Mouse (Mus musculus) MEL (cell line): ENCODE data around the gene Ccdc80. TPM values are rescaled to one million over a fixed set of nuclear protein-coding genes. Genes with fewer than 3 reads are reported as not detected.

Experiments used
- DNase-seq: peaks from one replicate; pipeline ENCODE4 v3.0.0; 2011; ENCODE audit warnings: low read depth, low spot score
- H3K27ac ChIP-seq: 2 replicates; pipeline ENCODE4 v1.5.1; 2012; ENCODE audit warnings: low read depth, mild to moderate bottlenecking, control low read depth, low read length, moderate library complexity; ENCODE audit not compliant: control insufficient read depth
- H3K27me3 ChIP-seq, 2 experiments: fragments of 150-350 bp in 1 of 2; sonication (generic) in 1 of 2; 2 replicates each; pipeline ENCODE4 v1.6.1; 2012; ENCODE audit warnings: low read length in 2 of 2, mild to moderate bottlenecking in 2 of 2, improper control_type of control experiment in 1 of 2, moderate library complexity in 1 of 2; ENCODE audit not compliant: insufficient read depth in 2 of 2, control insufficient read depth in 1 of 2
- H3K36me3 ChIP-seq, 2 experiments: 2 replicates each; pipeline ENCODE4 v1.6.1; 2012 to 2014; ENCODE audit warnings: low read length in 2 of 2, improper control_type of control experiment in 1 of 2, inconsistent platforms in 1 of 2, mild to moderate bottlenecking in 1 of 2; ENCODE audit not compliant: insufficient read depth in 2 of 2, control insufficient read depth in 1 of 2
- H3K4me1 ChIP-seq, 2 experiments: fragments of 150-350 bp in 1 of 2; sonication (generic) in 1 of 2; 2 replicates each; pipeline ENCODE4 v1.6.1; 2012; ENCODE audit warnings: low read length in 2 of 2, improper control_type of control experiment in 1 of 2, mild to moderate bottlenecking in 1 of 2; ENCODE audit not compliant: insufficient read depth in 2 of 2, control insufficient read depth in 1 of 2
- H3K4me3 ChIP-seq, 2 experiments: fragments of 150-350 bp in 1 of 2; sonication (generic) in 1 of 2; 2 replicates each; pipeline ENCODE4 v1.5.1; 2012; ENCODE audit warnings: low read depth in 2 of 2, low read length in 2 of 2, mild to moderate bottlenecking in 2 of 2, moderate library complexity in 2 of 2, control low read depth in 1 of 2, improper control_type of control experiment in 1 of 2; ENCODE audit not compliant: control insufficient read depth in 1 of 2, insufficient read depth in 1 of 2
- H3K79me2 ChIP-seq: 2 replicates; pipeline ENCODE4 v1.6.1; 2012; ENCODE audit warnings: mild to moderate bottlenecking, low read length, moderate library complexity; ENCODE audit not compliant: control insufficient read depth, poor library complexity, insufficient read depth
- H3K9ac ChIP-seq: 2 replicates; pipeline ENCODE4 v1.6.1; 2012; ENCODE audit warnings: low read depth, mild to moderate bottlenecking, control low read depth, low read length, moderate library complexity; ENCODE audit not compliant: control insufficient read depth, poor library complexity, severe bottlenecking
- H3K9me3 ChIP-seq: fragments of 150-350 bp; sonication (generic); replicated peaks from 2 replicates; pipeline ENCODE4 v1.6.1; 2012; ENCODE audit warnings: mild to moderate bottlenecking, low read length, improper control_type of control experiment, moderate library complexity; ENCODE audit not compliant: insufficient read depth
- CHD1 ChIP-seq: IDR thresholded peaks from 2 replicates; pipeline ENCODE4 v1.6.1; 2012; ENCODE audit warnings: low read depth, mild to moderate bottlenecking, inconsistent platforms, low read length, improper control_type of control experiment
- CTCF ChIP-seq, 3 experiments: IDR thresholded peaks in 2 of 3; conservative IDR thresholded peaks in 1 of 3; 2 replicates each; pipeline ENCODE4 v1.5.1; 2011 to 2012; ENCODE audit warnings: low read length in 3 of 3, low read depth in 2 of 3, mild to moderate bottlenecking in 2 of 3, improper control_type of control experiment in 1 of 3, inconsistent platforms in 1 of 3, mixed read lengths in 1 of 3, moderate library complexity in 1 of 3; ENCODE audit not compliant: control insufficient read depth in 1 of 3, insufficient read depth in 1 of 3, poor library complexity in 1 of 3, severe bottlenecking in 1 of 3
- EP300 ChIP-seq, 2 experiments: IDR thresholded peaks; 2 replicates each; pipeline ENCODE4 v1.6.1; 2011; ENCODE audit warnings: improper control_type of control experiment in 2 of 2, low read length in 2 of 2, low read depth in 1 of 2, mild to moderate bottlenecking in 1 of 2
- GATA1 ChIP-seq: IDR thresholded peaks from 2 replicates; pipeline ENCODE4 v1.6.1; 2011; ENCODE audit warnings: low read depth, low read length, improper control_type of control experiment
- HCFC1 ChIP-seq: IDR thresholded peaks from 2 replicates; pipeline ENCODE4 v1.6.1; 2012; ENCODE audit warnings: low read depth, mild to moderate bottlenecking, inconsistent platforms, low read length, improper control_type of control experiment, moderate library complexity
- MAZ ChIP-seq: IDR thresholded peaks from 2 replicates; pipeline ENCODE4 v1.6.1; 2012; ENCODE audit warnings: low read depth, mild to moderate bottlenecking, inconsistent platforms, low read length, improper control_type of control experiment
- MXI1 ChIP-seq: IDR thresholded peaks from 2 replicates; pipeline ENCODE4 v1.6.1; 2011; ENCODE audit warnings: mild to moderate bottlenecking, low read depth, low read length, improper control_type of control experiment
- RAD21 ChIP-seq: IDR thresholded peaks from 2 replicates; pipeline ENCODE4 v1.6.1; 2011; ENCODE audit warnings: mild to moderate bottlenecking, low read depth, low read length, improper control_type of control experiment
- SIN3A ChIP-seq: IDR thresholded peaks from 2 replicates; pipeline ENCODE4 v1.6.1; 2012; ENCODE audit warnings: low read length, improper control_type of control experiment, inconsistent platforms
- SMC3 ChIP-seq: IDR thresholded peaks from 2 replicates; pipeline ENCODE4 v1.6.1; 2011; ENCODE audit warnings: low read depth, low read length, improper control_type of control experiment
- TAL1 ChIP-seq: IDR thresholded peaks from 2 replicates; pipeline ENCODE4 v1.6.1; 2012; ENCODE audit warnings: mild to moderate bottlenecking, inconsistent platforms, low read length, moderate library complexity, mixed read lengths
- TCF12 ChIP-seq: IDR thresholded peaks from 2 replicates; pipeline ENCODE4 v1.6.1; 2014; ENCODE audit warnings: low read depth, mild to moderate bottlenecking, inconsistent platforms, low read length, improper control_type of control experiment, moderate library complexity
- UBTF ChIP-seq: IDR thresholded peaks from 2 replicates; pipeline ENCODE4 v1.6.1; 2012; ENCODE audit warnings: low read depth, mild to moderate bottlenecking, inconsistent platforms, low read length, improper control_type of control experiment, moderate library complexity, borderline replicate concordance; ENCODE audit not compliant: insufficient read depth
- USF1 ChIP-seq: IDR thresholded peaks from 2 replicates; pipeline ENCODE4 v1.6.1; 2014; ENCODE audit warnings: low read depth, mild to moderate bottlenecking, inconsistent platforms, low read length, improper control_type of control experiment, moderate library complexity
- ZC3H11A ChIP-seq: IDR thresholded peaks from 2 replicates; pipeline ENCODE4 v1.6.1; 2012; ENCODE audit warnings: low read depth, mild to moderate bottlenecking, inconsistent platforms, low read length, improper control_type of control experiment
- ZNF384 ChIP-seq: IDR thresholded peaks from 2 replicates; pipeline ENCODE4 v1.6.1; 2012; ENCODE audit warnings: low read depth, mild to moderate bottlenecking, inconsistent platforms, low read length, improper control_type of control experiment
- polyA plus RNA-seq, 2 experiments: library from polyadenylated mRNA; stranded (reverse) in 1 of 2; unstranded in 1 of 2; fragments of >175 nt in 1 of 2; fragments of >200 nt in 1 of 2; gene quantifications; 2 replicates each; pipeline versions ENCODE4 v1.2.1 to v1.2.4; 2012; ENCODE audit warnings: low replicate concordance in 2 of 2, low read depth in 1 of 2; ENCODE audit not compliant: insufficient read length in 2 of 2, insufficient read depth in 1 of 2, missing spikeins in 1 of 2
- total RNA-seq: library from RNA; depleted of rRNA; stranded (reverse); fragments of 300-350 nt; gene quantifications from 2 replicates; pipeline ENCODE4 v1.2.3, GENCODE M21; 2012

Ccdc80 gene
- total and polyA plus RNA-seq, 3 experiments = not detected

DNA sequence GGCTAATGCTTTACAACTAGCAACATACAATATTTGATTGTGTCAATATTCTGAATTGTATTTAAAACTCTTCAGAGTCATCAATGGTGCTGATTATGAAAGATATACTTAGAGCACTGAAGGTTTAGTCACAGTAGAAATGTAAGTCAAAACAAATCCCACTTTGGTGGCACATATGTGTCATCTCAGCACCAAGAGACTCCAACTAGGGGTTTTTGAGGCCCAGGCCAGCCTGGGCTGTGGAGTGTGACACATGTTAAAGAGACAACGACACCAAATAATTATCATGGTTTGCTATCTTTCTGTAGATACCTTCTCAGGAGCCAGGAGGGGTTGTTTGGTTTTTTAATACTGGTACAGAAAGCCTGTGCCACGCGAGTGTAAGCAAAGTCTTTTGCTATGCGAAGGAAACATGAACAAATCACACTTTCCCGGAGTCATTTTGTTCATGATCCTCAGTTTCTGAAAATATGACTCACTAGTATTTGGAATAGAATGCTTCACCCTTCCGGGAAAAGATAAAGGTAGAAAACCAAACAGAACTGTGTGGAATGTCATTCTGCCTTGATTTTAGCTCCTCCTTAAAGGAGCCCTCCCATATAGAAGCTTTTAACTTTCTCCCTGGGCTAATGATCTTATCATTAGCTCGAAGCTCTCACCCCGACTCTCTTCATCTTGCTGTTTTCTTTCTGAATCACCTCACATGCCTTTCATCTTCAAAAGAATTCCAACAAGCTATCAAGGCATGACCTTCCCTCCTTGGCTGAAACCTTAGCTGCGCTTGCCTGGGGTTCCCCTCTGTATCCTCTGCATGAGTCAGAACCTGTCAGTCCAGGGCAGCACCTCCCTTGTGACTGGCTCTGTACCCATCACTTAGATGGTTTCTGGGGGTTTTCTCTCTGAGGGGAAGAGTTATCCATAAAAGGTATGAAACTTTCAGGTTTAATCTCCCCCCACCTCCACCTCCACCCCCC, 31.3 kb downstream of the Ccdc80 start:
- Histone ChIP-seq H3K79me2 (no peaks in the 10 kb centered on the region), H3K27me3 (peaks cover 2 to 7% of the 10 kb centered on the region in 2 experiments; a peak in 2 of 4 replicates), H3K27ac (no peak overlapping the region), H3K36me3 (no peaks in the 10 kb centered on the region), H3K4me3 (no peak overlapping the region), H3K4me1 (no peaks in the 10 kb centered on the region), H3K9me3 (no peaks in the 10 kb centered on the region), H3K9ac (no peak overlapping the region)
- no peak for DNase-seq
- no peak for TF ChIP-seq UBTF
- TF ChIP-seq ZNF384 = no peak
- TF ChIP-seq USF1 = no peak
- TF ChIP-seq TAL1 = no peak
- TF ChIP-seq ZC3H11A = no peak
- no peak for TF ChIP-seq EP300 (IDR thresholded peaks at IDR 0.05; ENCODE audit: low read depth in 1 of 2, low read length in 2 of 2)

GRCm38 (mm10) chr16:45127936-45128710, 34.9 kb downstream of the Ccdc80 start:
- DNase-seq = no peak
- no peaks in the 10 kb centered on the region for H3K4me1 ChIP-seq
- no peak overlapping the region for H3K4me3 ChIP-seq
- H3K36me3 ChIP-seq = no peaks in the 10 kb centered on the region
- H3K9me3 ChIP-seq = no peaks in the 10 kb centered on the region
- peaks cover 0 to 7% of the 10 kb centered on the region in 2 experiments; a peak in 2 of 4 replicates for H3K27me3 ChIP-seq
- H3K9ac ChIP-seq = no peak overlapping the region
- no peak for TF ChIP-seq TCF12
- TF ChIP-seq CTCF (IDR thresholded peaks at IDR 0.05 in 2 of 3, conservative IDR thresholded peaks at IDR 0.05 in 1 of 3; ENCODE audit: control insufficient read depth in 1 of 3, insufficient read depth in 1 of 3, low read depth in 2 of 3, low read length in 3 of 3, poor library complexity in 1 of 3, severe bottlenecking in 1 of 3) = no peak
- no peak for TF ChIP-seq MXI1
- no peak overlapping the region for H3K27ac ChIP-seq
- no peaks in the 10 kb centered on the region for H3K79me2 ChIP-seq

DNA sequence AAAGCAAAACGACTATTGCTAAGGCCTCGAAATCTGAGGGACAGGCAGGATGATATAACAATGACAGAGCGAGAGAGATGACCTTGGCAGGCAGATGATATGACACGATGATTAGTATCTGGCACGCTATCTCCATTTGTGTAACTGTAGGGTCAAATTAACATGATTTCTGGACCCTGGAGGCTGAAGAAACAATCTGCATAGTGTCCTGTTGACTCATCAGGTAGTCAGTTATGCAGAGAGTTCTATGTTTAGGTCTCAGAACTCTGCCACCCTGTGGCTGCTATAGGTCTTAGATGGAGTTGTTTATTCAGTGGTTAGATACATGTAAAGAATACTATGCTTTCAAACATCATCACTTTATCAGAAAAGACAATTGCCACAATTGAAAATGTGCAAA, 48.5 kb downstream of the Ccdc80 start:
- Histone ChIP-seq H3K27me3 (no peaks in the 10 kb centered on the region), H3K36me3 (peaks cover 0 to 21% of the 10 kb centered on the region in 2 experiments)

More for the DNA sequence above, 48.5 kb downstream of the Ccdc80 start:
- no peaks in the 10 kb centered on the region for H3K9me3 ChIP-seq
- H3K79me2 ChIP-seq = no peaks in the 10 kb centered on the region
- DNase-seq = peak; percentile 37
- peak; percentile 43 for TF ChIP-seq SMC3
- no peak for TF ChIP-seq CHD1
- TF ChIP-seq USF1 = no peak
- peak; percentile 6 for TF ChIP-seq RAD21
- peak in 1 of 3 experiments; percentile 41; a peak in 2 of 6 replicates for TF ChIP-seq CTCF (IDR thresholded peaks at IDR 0.05 in 2 of 3, conservative IDR thresholded peaks at IDR 0.05 in 1 of 3; ENCODE audit: control insufficient read depth in 1 of 3, insufficient read depth in 1 of 3, low read depth in 2 of 3, low read length in 3 of 3, poor library complexity in 1 of 3, severe bottlenecking in 1 of 3)
- no peak for TF ChIP-seq MAZ
- TF ChIP-seq HCFC1 = no peak
- TF ChIP-seq GATA1 = no peak
- no peak for TF ChIP-seq SIN3A
- no peak for TF ChIP-seq TCF12
- no peak overlapping the region for H3K4me3 ChIP-seq
- no peak overlapping the region for H3K27ac ChIP-seq
- H3K4me1 ChIP-seq = peaks cover 5 to 8% of the 10 kb centered on the region in 2 experiments
- H3K9ac ChIP-seq = no peak overlapping the region
